Mouse (Mus musculus) embryo, embryonic 9.5 days (tissue): ENCODE results near the gene Npvf.

ENCODE experiments used
- DNase-seq: peaks from one replicate; pipeline ENCODE4 v3.0.0-alpha.2; 2017; ENCODE audit errors: extremely low spot score

The Npvf gene

GRCm38 (mm10) chr6:50654356-50654755 is at the start of gene Npvf:
Gene Npvf, minus strand, starts transcription at chr6:50654439.
- no peak for DNase-seq

GRCm38 (mm10) chr6:50689121-50689815 is 35.0 kb upstream of the Npvf start:
- DNase-seq: no peak

GRCm38 (mm10) chr6:50684646-50685415 is 30.6 kb upstream of the Npvf start:
- no peak for DNase-seq

- DNase-seq: no peak
These were observed 27.3 kb upstream of the Npvf start for GRCm38 (mm10) chr6:50681491-50681890.

GRCm38 (mm10) chr6:50680224-50681215 is 26.3 kb upstream of the Npvf start:
- no peak for DNase-seq

GRCm38 (mm10) chr6:50679486-50679828 is 25.2 kb upstream of the Npvf start:
- no peak for DNase-seq

- DNase-seq: peak; percentile 80
These were observed 24.7 kb upstream of the Npvf start for GRCm38 (mm10) chr6:50678826-50679485.

- no peak for DNase-seq
These were observed 17.0 kb upstream of the Npvf start for GRCm38 (mm10) chr6:50671191-50671590.

GRCm38 (mm10) chr6:50666937-50667336 is 12.7 kb upstream of the Npvf start:
- no peak for DNase-seq

GRCm38 (mm10) chr6:50665020-50665419 is 10.8 kb upstream of the Npvf start:
- no peak for DNase-seq

GRCm38 (mm10) chr6:50664193-50664592 is 10.0 kb upstream of the Npvf start:
- no peak for DNase-seq

- no peak for DNase-seq
These were observed 8.8 kb upstream of the Npvf start for GRCm38 (mm10) chr6:50662925-50663583.

- DNase-seq: no peak
These were observed 7.5 kb upstream of the Npvf start for GRCm38 (mm10) chr6:50661729-50662128.

GRCm38 (mm10) chr6:50658466-50658865 is 4.2 kb upstream of the Npvf start:
- no peak for DNase-seq

- no peak for DNase-seq
These were observed 3.8 kb upstream of the Npvf start for GRCm38 (mm10) chr6:50658018-50658417.

- DNase-seq: no peak
These were observed 2.2 kb upstream of the Npvf start for GRCm38 (mm10) chr6:50656426-50656825.

GRCm38 (mm10) chr6:50655925-50656324 is 1.7 kb upstream of the Npvf start:
- DNase-seq: no peak

- no peak for DNase-seq
These were observed 6.6 kb downstream of the Npvf start for GRCm38 (mm10) chr6:50647656-50648055.

- DNase-seq: no peak
These were observed 7.6 kb downstream of the Npvf start for GRCm38 (mm10) chr6:50646659-50647058.

- no peak for DNase-seq
These were observed 9.5 kb downstream of the Npvf start for GRCm38 (mm10) chr6:50644701-50645100.

GRCm38 (mm10) chr6:50641898-50642297 is 12.3 kb downstream of the Npvf start:
- no peak for DNase-seq
